21 mouse cellular contexts compared by ENCODE assay signal in genomic region chr6:120617586-120617985, GRCm38 (mm10). TPM values are rescaled to one million over a fixed set of nuclear protein-coding genes. Genes with fewer than 3 reads are reported as not detected.
DNase-seq lines count a peak whose midpoint lies in the region; ATAC-seq and TF ChIP-seq lines count a peak whose summit lies in the region.
"Had no signal": no experiment of that assay in that cellular context is flagged by ENCODE, and none has a peak within 500 bp of the region (broad histone marks: within the 10 kb centered on the region; RNA-seq: fewer than 3 reads in every experiment).

No protein-coding gene starts in this region.

- no peak overlapping the region for H3K27ac ChIP-seq in lung, embryonic 14.5 days (ENCODE audit: low read depth)
- H3K27ac ChIP-seq in lung, postnatal 0 days (ENCODE audit: low read length) = no peak overlapping the region
- H3K27ac ChIP-seq: embryonic facial prominence, embryonic 15.5 days; hindbrain, embryonic 12.5 days; left cerebral cortex, adult 2 months; limb, embryonic 13.5 days had no signal

- H3K9me3 ChIP-seq in lung, embryonic 14.5 days (ENCODE audit: low read depth, low read length) = no peaks in the 10 kb centered on the region
- no peaks in the 10 kb centered on the region for H3K9me3 ChIP-seq in lung, postnatal 0 days (ENCODE audit: low read length)
- H3K9me3 ChIP-seq: embryonic facial prominence, embryonic 15.5 days; G1E; hindbrain, embryonic 12.5 days; limb, embryonic 13.5 days had no signal

- 67% methylated on average over 5 of the region's 5 CpGs for WGBS in lung, embryonic 14.5 days
- WGBS in lung, postnatal 0 days = 66% methylated on average over 5 of the region's 5 CpGs

- H3K9ac ChIP-seq in lung, embryonic 14.5 days = no peak overlapping the region
- H3K9ac ChIP-seq in lung, postnatal 0 days (replicated peaks; ENCODE audit: low read depth) = no peak overlapping the region
- H3K9ac ChIP-seq: embryonic facial prominence, embryonic 15.5 days; hindbrain, embryonic 12.5 days; limb, embryonic 13.5 days had no signal

- ATAC-seq in lung, embryonic 14.5 days (ENCODE audit: insufficient read depth) = no peak
- ATAC-seq in lung, postnatal 0 days = no peak
- ATAC-seq in megakaryocyte progenitor cell, adult 5-6 weeks (replicated peaks; ENCODE audit: poor library complexity) = peak; percentile 43; the same call in 1 of the 2 replicates
- ATAC-seq: inflammation-experienced regulatory T-cells, adult 6 months had no signal

- no peak overlapping the region for H3K4me2 ChIP-seq in lung, embryonic 14.5 days
- no peak overlapping the region for H3K4me2 ChIP-seq in lung, postnatal 0 days (replicated peaks; ENCODE audit: low read depth, low read length)
- H3K4me2 ChIP-seq: embryonic facial prominence, embryonic 15.5 days; hindbrain, embryonic 12.5 days; limb, embryonic 13.5 days had no signal

- no peaks in the 10 kb centered on the region for H3K27me3 ChIP-seq in lung, embryonic 14.5 days (ENCODE audit: insufficient read depth, low read length)
- no peaks in the 10 kb centered on the region for H3K27me3 ChIP-seq in lung, postnatal 0 days (replicated peaks; ENCODE audit: insufficient read depth, low read length)
- H3K27me3 ChIP-seq: embryonic facial prominence, embryonic 15.5 days; hindbrain, embryonic 12.5 days; limb, embryonic 13.5 days had no signal

- TF ChIP-seq POLR2A in brain, embryonic 14.5 days (IDR thresholded peaks at IDR 0.05; ENCODE audit: borderline replicate concordance, extremely low read depth, insufficient read depth, insufficient read length, poor library complexity, severe bottlenecking) = no peak

- DNase-seq in lung, embryonic 14.5 days = no peak
- no peak for DNase-seq in lung, postnatal 0 days (ENCODE audit: low spot score)
- DNase-seq in brain, embryonic 14.5 days (ENCODE audit: low read depth) = peak; percentile 3
- peak; percentile 56 for DNase-seq in layer of hippocampus, adult 9-11 months
- no peak for DNase-seq in embryo, embryonic 11 days
- DNase-seq in urinary bladder, adult 18-20 months (ENCODE audit: low spot score in 2 of 2) = no peak
- DNase-seq: adrenal gland, adult 8-10 months; cerebellum, adult 2 months; gastrocnemius, postnatal 25 days; heart, postnatal 10 days; kidney, adult 8-10 months; kidney, postnatal 25 days; lung, postnatal 10 days; right cerebral cortex, postnatal 25 days had no signal

- 0 out of 2 replicates have a peak, but pooled peaks have one; percentile 4 for TF ChIP-seq CTCF in lung, embryonic 14.5 days (IDR thresholded peaks at IDR 0.05; ENCODE audit: low read depth)
- TF ChIP-seq CTCF in lung, postnatal 0 days (IDR thresholded peaks at IDR 0.05) = no peak
- no peak for TF ChIP-seq CTCF in brain, embryonic 14.5 days (IDR thresholded peaks at IDR 0.05; ENCODE audit: borderline replicate concordance, extremely low read depth, insufficient read depth, insufficient read length)

- no peaks in the 10 kb centered on the region for H3K4me1 ChIP-seq in lung, embryonic 14.5 days (ENCODE audit: insufficient read depth)
- no peaks in the 10 kb centered on the region for H3K4me1 ChIP-seq in lung, postnatal 0 days (ENCODE audit: insufficient read depth, low read depth, low read length)
- H3K4me1 ChIP-seq: embryonic facial prominence, embryonic 15.5 days; hindbrain, embryonic 12.5 days; limb, embryonic 13.5 days had no signal

- H3K4me3 ChIP-seq in lung, embryonic 14.5 days (ENCODE audit: low read depth, low read length) = no peak overlapping the region
- no peak overlapping the region for H3K4me3 ChIP-seq in lung, postnatal 0 days (ENCODE audit: low read depth, low read length)
- H3K4me3 ChIP-seq: embryonic facial prominence, embryonic 15.5 days; hindbrain, embryonic 12.5 days; left cerebral cortex, adult 2 months; limb, embryonic 13.5 days had no signal

- no peaks in the 10 kb centered on the region for H3K36me3 ChIP-seq in lung, embryonic 14.5 days (ENCODE audit: insufficient read depth)
- H3K36me3 ChIP-seq in lung, postnatal 0 days (ENCODE audit: insufficient read depth, low read length) = no peaks in the 10 kb centered on the region
- H3K36me3 ChIP-seq: embryonic facial prominence, embryonic 15.5 days; G1E; hindbrain, embryonic 12.5 days; limb, embryonic 13.5 days had no signal

- TF ChIP-seq EP300 in lung, postnatal 0 days (IDR thresholded peaks at IDR 0.05) = no peak

RNA-seq across cellular contexts. Expression of gene Cecr2, which starts 48.6 kb away (rescaled TPM):
- polyA plus RNA-seq in lung, embryonic 14.5 days (2014; fragmentation: Nextera tagmentation; extraction: Ambion mirVana) = 3.8 and 4.1 TPM in 2 replicates
- 3.4 and 3.9 TPM in 2 replicates for polyA plus RNA-seq in lung, postnatal 0 days (2015; fragmentation: Nextera tagmentation; extraction: Ambion mirVana)
- 9.3 and 10.4 TPM in 2 replicates for polyA plus RNA-seq in brain, embryonic 14.5 days (2012; rRNA removed)
- total RNA-seq in megakaryocyte progenitor cell, adult 5-6 weeks (2015) = 0.42 and 1.3 TPM in 2 replicates
- 0.12 and 1.8 TPM in 2 replicates for total RNA-seq in megakaryocyte progenitor cell, adult 5-6 weeks (2017)

Comparison
In these comparisons a context has a peak if more than half of its experiments do, and no peak if none do; other contexts are left out.
1. DNase-seq: peak in brain, embryonic 14.5 days (single experiment) and layer of hippocampus, adult 9-11 months (single experiment); none in lung, embryonic 14.5 days (single experiment), lung, postnatal 0 days (single experiment), embryo, embryonic 11 days (single experiment) and urinary bladder, adult 18-20 months (0 of 2).